ENCODE assay signal across 8 mouse cellular contexts in genomic region chr4:139575673-139576003, GRCm38 (mm10). TPM values are rescaled to one million over a fixed set of nuclear protein-coding genes. Genes with fewer than 3 reads are reported as not detected.
DNase-seq lines count a peak whose midpoint lies in the region; ATAC-seq and TF ChIP-seq lines count a peak whose summit lies in the region.

No protein-coding gene starts in this region.

- H3K4me2 ChIP-seq in embryonic facial prominence, embryonic 12.5 days (replicated peaks) = peak overlapping the region; percentile 97
- H3K4me2 ChIP-seq in neural tube, embryonic 13.5 days = peak overlapping the region; percentile 89

- no peaks in the 10 kb centered on the region for H3K9me3 ChIP-seq in embryonic facial prominence, embryonic 12.5 days
- no peaks in the 10 kb centered on the region for H3K9me3 ChIP-seq in limb, embryonic 10.5 days (replicated peaks)
- H3K9me3 ChIP-seq in neural tube, embryonic 13.5 days = no peaks in the 10 kb centered on the region

- H3K4me1 ChIP-seq in liver, adult 2 months (ENCODE audit: control insufficient read depth, insufficient read depth, low read length) = peaks cover 46% of the 10 kb centered on the region
- H3K4me1 ChIP-seq in embryonic facial prominence, embryonic 12.5 days = peaks cover 47% of the 10 kb centered on the region
- peaks cover 71% of the 10 kb centered on the region for H3K4me1 ChIP-seq in limb, embryonic 10.5 days
- H3K4me1 ChIP-seq in neural tube, embryonic 13.5 days (replicated peaks) = peaks cover 62% of the 10 kb centered on the region

- H3K27me3 ChIP-seq in liver, adult 2 months (ENCODE audit: control insufficient read depth, insufficient read depth, low read length) = no peaks in the 10 kb centered on the region
- no peaks in the 10 kb centered on the region for H3K27me3 ChIP-seq in embryonic facial prominence, embryonic 12.5 days
- H3K27me3 ChIP-seq in limb, embryonic 10.5 days (ENCODE audit: low read depth, poor library complexity, severe bottlenecking) = peaks cover 13% of the 10 kb centered on the region; the same call in 1 of the 2 replicates
- no peaks in the 10 kb centered on the region; the same call in 1 of the 2 replicates for H3K27me3 ChIP-seq in neural tube, embryonic 13.5 days

- DNase-seq in liver, adult 2 months (ENCODE audit: extremely low read depth, low read depth, low spot score) = peak; percentile 51
- DNase-seq in liver (no peak), MN1 (ENCODE audit: low spot score) (no peak)
- DNase-seq in limb, embryonic 10.5 days (ENCODE audit: low spot score) = peak; percentile 57
- DNase-seq in cerebellum, adult 18-20 months = no peak
- DNase-seq in right cerebral cortex, postnatal 14 days = no peak

- peak overlapping the region; percentile 94 for H3K9ac ChIP-seq in liver, adult 2 months (ENCODE audit: low read depth, low read length)
- peak overlapping the region; percentile 89 for H3K9ac ChIP-seq in embryonic facial prominence, embryonic 12.5 days
- peak overlapping the region; percentile 93 for H3K9ac ChIP-seq in neural tube, embryonic 13.5 days

- no peaks in the 10 kb centered on the region for H3K36me3 ChIP-seq in liver, adult 2 months (ENCODE audit: control insufficient read depth, insufficient read depth, low read length)
- H3K36me3 ChIP-seq in embryonic facial prominence, embryonic 12.5 days = no peaks in the 10 kb centered on the region
- no peaks in the 10 kb centered on the region for H3K36me3 ChIP-seq in limb, embryonic 10.5 days
- no peaks in the 10 kb centered on the region for H3K36me3 ChIP-seq in neural tube, embryonic 13.5 days

- peak overlapping the region; percentile 74 for H3K4me3 ChIP-seq in liver, adult 2 months (ENCODE audit: insufficient read depth, low read depth, low read length)
- H3K4me3 ChIP-seq in embryonic facial prominence, embryonic 12.5 days = peak overlapping the region; percentile 75
- peak overlapping the region; percentile 92 for H3K4me3 ChIP-seq in limb, embryonic 10.5 days
- peak overlapping the region; percentile 87 for H3K4me3 ChIP-seq in neural tube, embryonic 13.5 days

- no peak for TF ChIP-seq CTCF in liver, adult 2 months (IDR thresholded peaks at IDR 0.05; ENCODE audit: low read depth, low read length)

- peak overlapping the region; percentile 80 for H3K27ac ChIP-seq in liver, adult 2 months (replicated peaks; ENCODE audit: insufficient read depth, low read depth, low read length)
- no peak overlapping the region for H3K27ac ChIP-seq in embryonic facial prominence, embryonic 12.5 days
- peak overlapping the region; percentile 86 for H3K27ac ChIP-seq in limb, embryonic 10.5 days
- peak overlapping the region; percentile 90 for H3K27ac ChIP-seq in neural tube, embryonic 13.5 days (replicated peaks)

- WGBS in liver, adult 2 months = 2% methylated on average over 14 of the region's 14 CpGs
- 6% methylated on average over 14 of the region's 14 CpGs for WGBS in embryonic facial prominence, embryonic 12.5 days
- 12% methylated on average over 14 of the region's 14 CpGs for WGBS in limb, embryonic 10.5 days
- 9% methylated on average over 14 of the region's 14 CpGs for WGBS in neural tube, embryonic 13.5 days

- TF ChIP-seq POLR2A in liver, adult 2 months (IDR thresholded peaks at IDR 0.05; ENCODE audit: extremely low read depth, insufficient read depth, low read length) = no peak

- H3K79me2 ChIP-seq in liver, adult 2 months (ENCODE audit: control insufficient read depth, insufficient read depth, low read length) = peaks cover 40% of the 10 kb centered on the region

- ATAC-seq in embryonic facial prominence, embryonic 12.5 days (ENCODE audit: insufficient number of reproducible peaks, insufficient read depth, low FRiP score, low TSS enrichment) = no peak
- no peak for ATAC-seq in neural tube, embryonic 13.5 days (ENCODE audit: low read depth)

RNA-seq across cellular contexts. Expression of gene Gm21969, which starts 27.3 kb away (rescaled TPM):
- 0.09 and 0.27 TPM in 2 replicates for total RNA-seq in liver, adult 2 months (2014; rRNA removed)
- 0.11 and 0.14 TPM in 2 replicates for polyA plus RNA-seq in liver, adult 2 months (2012; rRNA removed)
- polyA plus RNA-seq in embryonic facial prominence, embryonic 12.5 days (2016; fragmentation: Nextera tagmentation; extraction: Ambion mirVana) = not detected in 2 replicates
- polyA plus RNA-seq in limb, embryonic 10.5 days (2016; fragmentation: Nextera tagmentation; extraction: Ambion mirVana) = not detected in 2 replicates
- not detected in 2 replicates for polyA plus RNA-seq in neural tube, embryonic 13.5 days (2015; fragmentation: Nextera tagmentation; extraction: Ambion mirVana)

RNA-seq across cellular contexts. Expression of gene Iffo2, which starts 45.3 kb away (rescaled TPM):
- total RNA-seq in liver, adult 2 months (2014; rRNA removed) = 4.3 and 5.4 TPM in 2 replicates
- polyA plus RNA-seq in liver, adult 2 months (2012; rRNA removed) = 5.3 and 7.0 TPM in 2 replicates
- polyA plus RNA-seq in embryonic facial prominence, embryonic 12.5 days (2016; fragmentation: Nextera tagmentation; extraction: Ambion mirVana) = 6.1 and 6.4 TPM in 2 replicates
- 2.8 and 4.1 TPM in 2 replicates for polyA plus RNA-seq in limb, embryonic 10.5 days (2016; fragmentation: Nextera tagmentation; extraction: Ambion mirVana)
- 4.6 and 5.3 TPM in 2 replicates for polyA plus RNA-seq in neural tube, embryonic 13.5 days (2015; fragmentation: Nextera tagmentation; extraction: Ambion mirVana)

RNA-seq across cellular contexts. Expression of gene Aldh4a1, which starts 47.0 kb away (rescaled TPM):
- total RNA-seq in liver, adult 2 months (2014; rRNA removed) = 288 and 375 TPM in 2 replicates
- 557 and 601 TPM in 2 replicates for polyA plus RNA-seq in liver, adult 2 months (2012; rRNA removed)
- polyA plus RNA-seq in embryonic facial prominence, embryonic 12.5 days (2016; fragmentation: Nextera tagmentation; extraction: Ambion mirVana) = 25.6 and 27.1 TPM in 2 replicates
- 25.5 and 26.0 TPM in 2 replicates for polyA plus RNA-seq in limb, embryonic 10.5 days (2016; fragmentation: Nextera tagmentation; extraction: Ambion mirVana)
- 23.6 and 24.5 TPM in 2 replicates for polyA plus RNA-seq in neural tube, embryonic 13.5 days (2015; fragmentation: Nextera tagmentation; extraction: Ambion mirVana)

Comparison
In these comparisons a context has a peak if more than half of its experiments do, and no peak if none do; other contexts are left out.
1. DNase-seq: peak in liver, adult 2 months (single experiment) and limb, embryonic 10.5 days (single experiment); none in liver (single experiment), cerebellum, adult 18-20 months (0 of 2), right cerebral cortex, postnatal 14 days (single experiment) and MN1 (single experiment).
2. RNA of gene Aldh4a1, which starts 47.0 kb away (polyA plus RNA-seq): 557 to 601 TPM in liver, adult 2 months; 25.6 to 27.1 TPM in embryonic facial prominence, embryonic 12.5 days, 25.5 to 26.0 TPM in limb, embryonic 10.5 days and 23.6 to 24.5 TPM in neural tube, embryonic 13.5 days; every median in the first group is over 10 times any median in the second.
3. Peak in every context shown above with its lines, with median percentiles within 50 percentile points of each other: H3K4me3 ChIP-seq and H3K9ac ChIP-seq.